Mouse (Mus musculus) heart, adult 8-10 months (tissue): Measurements from ENCODE around the gene Mthfsl. TPM values are rescaled to one million over a fixed set of nuclear protein-coding genes. Genes with fewer than 3 reads are reported as not detected.
A peak's percentile ranks its signal among the peaks of the same experiment; 100 is the strongest.
"Not testable (repeated sequence)": the region's sequence is repeated elsewhere in the genome, so short reads cannot be mapped to it uniquely, and the experiment has no call there.

Experiments used
- DNase-seq: peaks from one replicate; pipeline ENCODE4 v3.0.0; 2022; ENCODE audit warnings: low spot score
- total RNA-seq, 4 experiments: library from RNA; stranded (reverse); gene quantifications; 2 replicates each; pipeline ENCODE4 v1.2.4; 2022

Gene Mthfsl
- 10 to 100 TPM; 12.0 to 19.5 (median 15.9) TPM for total RNA-seq

- DNase-seq, result peak; percentile 54
These were observed at the start of gene Mthfsl for GRCm38 (mm10) chr9:88719989-88720537. Gene Mthfsl (minus strand): TSS chr9:88720296.

DNA sequence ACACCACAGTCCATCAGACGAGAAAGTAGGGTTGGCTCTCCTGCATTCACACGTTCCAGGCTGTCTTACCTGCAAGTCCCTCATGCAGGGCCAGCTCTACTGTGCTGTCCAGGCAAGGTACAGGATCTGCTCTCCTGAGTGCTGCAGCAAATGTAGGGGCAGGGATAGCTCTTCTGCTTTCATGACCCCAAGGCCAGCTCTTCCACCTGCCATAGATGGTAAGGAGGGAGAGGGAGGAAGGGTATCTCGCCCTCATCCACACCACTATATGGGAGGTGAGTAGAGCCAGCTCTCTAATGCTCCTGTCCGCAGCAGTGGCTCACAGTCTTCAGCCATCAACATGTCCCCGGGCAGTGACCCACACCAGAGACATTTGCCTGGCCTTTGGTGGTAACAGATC is 49.4 kb upstream of the Mthfsl start:
- not testable (repeated sequence) for DNase-seq

DNA sequence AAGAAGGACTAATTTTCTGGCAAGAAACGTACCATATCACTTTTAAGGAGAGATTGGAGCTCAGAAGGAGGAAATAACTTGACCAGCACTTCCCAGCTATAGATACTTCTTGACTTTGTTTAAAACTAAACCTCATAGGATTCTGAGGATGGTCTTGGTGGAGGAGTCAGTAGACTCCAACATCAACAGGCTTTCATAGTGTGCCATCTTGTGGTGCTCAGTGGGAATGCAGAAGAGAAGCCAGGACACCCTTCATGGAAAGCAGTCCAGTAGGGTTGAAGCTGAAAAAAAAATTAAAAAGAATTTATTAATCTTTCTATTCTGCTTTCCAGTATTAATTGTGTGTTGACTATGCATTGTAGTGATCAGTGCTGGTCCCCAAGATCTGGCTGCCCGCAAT is 26.6 kb upstream of the Mthfsl start:
- not testable (repeated sequence) for DNase-seq

GRCm38 (mm10) chr9:88746046-88746445 is 25.9 kb upstream of the Mthfsl start:
- not testable (repeated sequence) for DNase-seq

- DNase-seq, result not testable (repeated sequence)
These were observed 15.2 kb upstream of the Mthfsl start for GRCm38 (mm10) chr9:88735289-88735688.

GRCm38 (mm10) chr9:88733182-88733581 is 13.1 kb upstream of the Mthfsl start:
- DNase-seq, result not testable (repeated sequence)

GRCm38 (mm10) chr9:88732334-88732733 is 12.2 kb upstream of the Mthfsl start:
- DNase-seq, result not testable (repeated sequence)

GRCm38 (mm10) chr9:88731728-88732127 is 11.6 kb upstream of the Mthfsl start, which contains the start of gene Bcl2a1d:
Gene Bcl2a1d (minus strand): TSS chr9:88731914.
- not testable (repeated sequence) for DNase-seq

GRCm38 (mm10) chr9:88728311-88728710 is 8.2 kb upstream of the Mthfsl start:
- not testable (repeated sequence) for DNase-seq

DNA sequence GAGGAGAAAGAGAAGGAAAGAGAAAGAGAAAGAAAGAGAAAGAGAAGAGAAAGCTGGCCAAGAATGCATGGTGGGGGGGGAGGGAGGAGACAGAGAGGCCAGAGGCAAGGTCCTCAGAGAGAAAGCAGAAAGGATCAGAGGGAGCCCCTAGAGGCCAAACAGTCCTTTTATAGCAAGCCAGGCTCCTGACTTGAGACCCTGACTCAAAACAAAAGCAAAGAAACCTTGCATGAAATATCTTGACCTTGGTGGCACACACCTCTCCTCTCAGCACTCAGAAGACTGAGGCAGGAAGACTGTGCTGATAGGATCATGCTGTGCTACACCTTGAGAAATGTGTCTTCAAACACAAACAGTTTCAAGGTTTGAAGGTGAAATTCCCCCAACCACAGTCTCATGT is 1.5 kb upstream of the Mthfsl start:
- DNase-seq, result not testable (repeated sequence)

DNA sequence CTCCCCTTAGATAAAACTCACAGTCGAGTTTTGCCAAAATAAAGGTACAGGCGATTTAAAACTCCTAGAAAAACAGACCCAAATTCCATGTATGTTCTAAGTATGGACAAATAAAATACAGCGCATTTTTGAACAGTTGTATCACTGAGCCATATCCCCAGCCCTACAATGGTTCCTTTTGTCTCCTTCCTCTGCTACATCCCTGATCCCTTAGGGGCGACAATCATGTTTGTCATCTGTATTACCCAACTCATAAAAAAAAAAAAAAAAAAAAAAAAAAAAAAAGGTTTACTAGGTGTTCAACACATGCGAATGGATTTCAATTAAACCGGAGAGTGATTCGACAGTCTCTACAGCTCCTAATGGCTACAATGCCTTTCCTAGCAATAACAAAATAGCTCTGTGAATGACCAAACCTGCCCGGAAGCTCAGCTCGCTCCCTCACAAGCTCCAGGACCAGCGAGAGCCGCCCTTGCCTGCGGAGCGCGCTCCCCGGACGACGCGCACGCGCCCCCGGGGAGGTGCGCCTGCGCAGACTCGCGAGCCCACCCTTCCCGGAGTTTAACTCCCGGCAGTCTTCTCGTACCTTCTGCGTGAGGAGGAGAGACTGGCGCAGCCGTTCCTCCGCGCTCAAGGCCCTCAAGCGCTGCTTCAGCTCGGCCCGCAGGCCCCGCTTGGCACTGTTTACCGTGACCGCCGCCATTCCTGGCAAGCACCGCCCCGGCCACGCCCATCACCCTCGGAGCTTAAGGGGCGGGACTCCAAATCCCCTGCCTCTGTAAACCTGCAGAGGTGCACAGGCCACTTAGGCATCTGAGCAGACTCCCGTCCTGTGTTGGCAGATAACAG is 799 bp downstream of the Mthfsl start:
- not testable (repeated sequence) for DNase-seq

- not testable (repeated sequence) for DNase-seq
These were observed 1.5 kb downstream of the Mthfsl start for GRCm38 (mm10) chr9:88718593-88718992.

DNA sequence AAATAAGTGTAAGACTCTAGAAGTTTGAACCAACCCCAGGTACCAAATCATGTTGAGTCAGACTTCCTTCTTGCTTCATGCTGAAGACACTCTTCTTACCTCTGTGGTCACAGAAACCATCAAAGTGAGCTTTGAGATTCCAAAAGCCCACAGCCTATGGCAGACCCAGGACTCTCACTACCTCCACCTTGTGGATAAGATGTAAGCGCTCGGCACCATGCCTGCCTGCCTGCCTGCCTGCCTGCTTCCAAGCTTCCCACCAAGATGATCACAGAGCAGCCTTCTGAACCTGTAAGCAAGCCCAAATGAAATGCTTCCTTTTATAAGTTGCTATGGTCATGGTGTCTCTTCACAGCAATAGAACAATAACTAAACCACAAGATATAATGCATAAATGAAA is 2.0 kb downstream of the Mthfsl start:
- not testable (repeated sequence) for DNase-seq

- DNase-seq, result not testable (repeated sequence)
These were observed 5.6 kb downstream of the Mthfsl start for GRCm38 (mm10) chr9:88714515-88714914.

GRCm38 (mm10) chr9:88712164-88712749 is 7.8 kb downstream of the Mthfsl start:
- not testable (repeated sequence) for DNase-seq

DNA sequence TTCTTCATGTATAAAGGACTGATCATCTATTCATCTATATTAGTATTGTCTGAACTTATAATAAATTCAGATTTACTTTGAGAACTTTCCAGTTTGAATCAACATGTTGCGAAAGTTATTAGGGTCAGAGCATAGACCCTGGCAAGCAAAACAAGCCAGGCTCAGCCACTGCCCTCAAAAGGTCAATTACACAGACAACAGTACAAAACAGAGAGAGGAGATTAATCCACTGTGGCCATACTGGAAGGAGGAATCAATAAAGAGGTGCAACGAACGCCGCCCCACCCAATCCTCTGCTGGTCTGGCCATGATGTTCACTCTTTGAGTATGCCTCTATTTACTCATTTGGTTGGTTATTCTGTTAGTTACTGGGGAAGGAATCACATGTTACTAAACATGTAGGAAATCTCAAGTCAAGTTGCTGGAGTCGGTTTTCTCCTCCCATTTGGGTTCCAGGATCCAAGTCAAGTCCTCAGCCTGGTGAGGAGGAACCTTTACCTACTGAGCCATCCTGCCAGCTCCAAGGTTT is 9.1 kb downstream of the Mthfsl start:
- not testable (repeated sequence) for DNase-seq

DNA sequence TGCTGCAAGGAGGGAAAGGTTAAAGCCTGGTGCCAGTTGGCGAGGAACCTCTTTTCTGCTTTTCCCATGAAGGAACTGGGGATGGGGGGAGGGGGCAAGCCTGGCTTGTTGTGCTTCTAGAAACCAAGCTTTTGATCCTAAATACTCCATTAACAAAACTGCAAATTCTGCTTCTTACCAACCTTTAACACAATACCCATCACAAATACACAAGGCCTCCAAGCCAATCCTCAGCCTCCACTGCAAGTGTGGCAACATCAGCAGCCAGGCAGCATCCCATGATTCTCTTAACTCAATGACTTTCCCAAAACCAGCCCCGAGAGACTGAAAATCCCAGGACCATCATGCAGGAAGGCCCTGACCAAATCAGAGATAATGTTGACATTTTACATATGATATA is 9.7 kb downstream of the Mthfsl start:
- not testable (repeated sequence) for DNase-seq

- DNase-seq, result not testable (repeated sequence)
These were observed 10.3 kb downstream of the Mthfsl start for GRCm38 (mm10) chr9:88709794-88710193.

- no peak for DNase-seq
These were observed 10.8 kb downstream of the Mthfsl start for GRCm38 (mm10) chr9:88709304-88709703.

GRCm38 (mm10) chr9:88706700-88707099 is 13.4 kb downstream of the Mthfsl start:
- no peak for DNase-seq

- not testable (repeated sequence) for DNase-seq
These were observed 14.9 kb downstream of the Mthfsl start for GRCm38 (mm10) chr9:88705157-88705556.

- DNase-seq, result not testable (repeated sequence)
These were observed 21.4 kb downstream of the Mthfsl start for GRCm38 (mm10) chr9:88698746-88699145.
